Mouse (Mus musculus) C2C12 (cell line): ENCODE results near the gene Ramp2.

Experiments used
- CEBPB ChIP-seq: IDR thresholded peaks from one replicate; pipeline ENCODE4 v1.6.1; 2011; ENCODE audit warnings: low read depth, mild to moderate bottlenecking, control low read depth, moderate library complexity
- CTCF ChIP-seq: IDR thresholded peaks from one replicate; pipeline ENCODE4 v1.5.1; 2011; ENCODE audit not compliant: control insufficient read depth, insufficient read depth, insufficient read length
- MAX ChIP-seq: IDR thresholded peaks from one replicate; pipeline ENCODE4 v1.6.1; 2011; ENCODE audit warnings: mild to moderate bottlenecking, control low read depth
- MYOD1 ChIP-seq: IDR thresholded peaks from one replicate; pipeline ENCODE4 v1.6.1; 2011; ENCODE audit warnings: low read depth; ENCODE audit not compliant: control insufficient read depth, insufficient read length
- MYOG ChIP-seq: IDR thresholded peaks from one replicate; pipeline ENCODE4 v1.6.1; 2011; ENCODE audit not compliant: control insufficient read depth, insufficient read length; ENCODE audit errors: extremely low read depth
- USF1 ChIP-seq: IDR thresholded peaks from one replicate; pipeline ENCODE4 v1.6.1; 2011; ENCODE audit warnings: low read depth, mild to moderate bottlenecking, control low read depth, moderate library complexity

- no peak for TF ChIP-seq MYOG
- TF ChIP-seq CTCF, result no peak
- no peak for TF ChIP-seq USF1
- no peak for TF ChIP-seq CEBPB
- no peak for TF ChIP-seq MAX
- no peak for TF ChIP-seq MYOD1
These were observed 27.3 kb upstream of the Ramp2 start for GRCm38 (mm10) chr11:101218436-101219055.
